Mouse (Mus musculus) thymus, postnatal 14 days (tissue): ENCODE measurements around the gene 4930402K13Rik.
A peak's percentile ranks its signal among the peaks of the same experiment; 100 is the strongest.
"Not testable (repeated sequence)": the region's sequence is repeated elsewhere in the genome, so short reads cannot be mapped to it uniquely, and the experiment has no call there.

ENCODE experiments used
- DNase-seq: peaks from one replicate; pipeline ENCODE4 v3.0.0; 2021

4930402K13Rik gene

DNA sequence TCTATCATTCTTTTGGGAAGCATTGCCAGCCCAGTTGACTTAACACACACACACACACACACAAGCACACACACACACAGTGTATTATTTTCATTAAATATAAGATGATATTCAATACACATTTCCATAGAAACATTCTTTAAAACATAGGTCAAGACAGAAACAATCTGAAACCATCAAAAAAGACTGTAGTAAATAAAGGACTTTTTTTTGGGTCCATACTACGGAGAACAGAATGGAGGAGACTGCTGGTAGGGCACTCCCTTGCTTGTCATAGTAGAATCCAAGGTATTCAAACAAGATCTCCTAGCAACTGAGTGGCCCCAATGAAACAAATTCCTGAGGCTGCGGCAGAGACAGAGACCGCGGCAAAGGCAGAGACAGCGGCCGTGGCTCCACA is at the start of gene 4930402K13Rik:
TSS of gene 4930402K13Rik (plus strand) at position 301 of the 400 bp plus-strand sequence.
- DNase-seq: no peak

DNA sequence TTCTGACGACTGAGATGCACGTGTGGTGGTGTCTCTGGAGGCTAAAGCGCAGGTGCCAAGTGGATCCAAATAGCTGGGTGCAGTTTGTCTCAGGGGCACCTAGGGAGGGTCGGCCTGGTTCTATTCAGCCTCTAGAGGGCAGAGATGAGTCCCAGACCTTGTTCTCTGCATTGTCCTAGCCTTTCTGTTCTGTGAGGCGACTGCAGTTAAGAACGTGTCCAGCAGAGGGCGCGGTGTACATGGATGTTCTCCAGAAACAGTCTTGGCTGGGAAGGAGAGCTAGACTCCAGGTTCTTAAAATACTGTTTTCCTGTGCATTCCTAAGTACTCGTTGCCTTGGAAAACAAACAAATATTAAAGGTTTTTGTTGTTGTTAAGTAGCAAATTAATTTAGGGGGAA is 43.4 kb upstream of the 4930402K13Rik start:
- peak; percentile 44 for DNase-seq

DNA sequence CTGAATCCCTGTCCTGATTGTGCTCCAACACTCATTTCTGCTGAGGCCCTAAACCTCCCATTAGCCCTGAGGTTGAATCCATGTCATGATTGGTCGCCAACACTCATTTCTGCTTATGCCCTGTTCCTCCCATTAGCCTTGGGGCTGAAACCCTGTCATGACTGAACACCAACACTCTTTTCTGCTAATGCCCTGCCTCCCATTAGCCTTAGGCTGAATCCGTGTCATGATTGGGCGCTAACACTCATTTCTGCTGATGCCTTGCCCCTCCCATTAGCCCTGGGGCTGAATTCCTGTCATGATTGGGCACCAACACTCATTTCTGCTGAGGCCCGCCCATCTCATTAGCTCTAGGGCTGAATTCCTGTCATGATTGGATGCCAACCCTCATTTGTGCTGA is 42.3 kb upstream of the 4930402K13Rik start:
- no peak for DNase-seq

- not testable (repeated sequence) for DNase-seq
These were observed 41.6 kb upstream of the 4930402K13Rik start, which contains the start of gene Fthl17f for GRCm38 (mm10) chrX:9062715-9063114. Gene Fthl17f, plus strand, starts transcription at chrX:9063015.

DNA sequence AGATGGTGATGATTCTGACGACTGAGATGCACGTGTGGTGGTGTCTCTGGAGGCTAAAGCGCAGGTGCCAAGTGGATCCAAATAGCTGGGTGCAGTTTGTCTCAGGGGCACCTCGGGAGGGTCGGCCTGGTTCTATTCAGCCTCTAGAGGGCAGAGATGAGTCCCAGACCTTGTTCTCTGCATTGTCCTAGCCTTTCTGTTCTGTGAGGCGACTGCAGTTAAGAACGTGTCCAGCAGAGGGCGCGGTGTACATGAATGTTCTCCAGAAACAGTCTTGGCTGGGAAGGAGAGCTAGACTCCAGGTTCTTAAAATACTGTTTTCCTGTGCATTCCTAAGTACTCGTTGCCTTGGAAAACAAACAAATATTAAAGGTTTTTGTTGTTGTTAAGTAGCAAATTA is 26.7 kb upstream of the 4930402K13Rik start:
- DNase-seq: peak; percentile 74

- DNase-seq: not testable (repeated sequence)
These were observed 9.3 kb upstream of the 4930402K13Rik start for GRCm38 (mm10) chrX:9095066-9095465.

DNA sequence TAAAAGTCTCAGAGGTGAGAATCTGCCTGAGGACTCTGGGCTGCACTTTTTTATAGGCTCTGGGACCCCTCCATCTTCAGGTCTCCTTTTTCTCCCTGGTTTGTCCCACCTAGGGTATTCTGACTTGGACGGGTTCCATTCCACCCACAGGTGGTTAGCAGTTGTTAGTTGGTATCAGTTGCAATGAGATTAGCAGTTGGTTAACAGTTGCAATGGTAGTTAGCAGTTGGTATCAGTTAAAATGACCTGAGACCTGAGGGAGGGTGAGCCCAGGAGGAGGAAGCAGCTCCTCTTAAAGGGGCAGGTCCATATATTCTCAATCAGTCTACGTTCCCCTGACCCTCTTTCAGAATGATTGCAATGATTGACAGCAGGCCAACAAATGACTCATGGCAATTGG is 6.0 kb downstream of the 4930402K13Rik start:
- DNase-seq: no peak

GRCm38 (mm10) chrX:9124928-9125327 is 20.6 kb downstream of the 4930402K13Rik start:
- no peak for DNase-seq

GRCm38 (mm10) chrX:9128317-9128831 is 24.0 kb downstream of the 4930402K13Rik start:
- DNase-seq: no peak

GRCm38 (mm10) chrX:9139290-9139948 is 35.1 kb downstream of the 4930402K13Rik start:
- DNase-seq: no peak

DNA sequence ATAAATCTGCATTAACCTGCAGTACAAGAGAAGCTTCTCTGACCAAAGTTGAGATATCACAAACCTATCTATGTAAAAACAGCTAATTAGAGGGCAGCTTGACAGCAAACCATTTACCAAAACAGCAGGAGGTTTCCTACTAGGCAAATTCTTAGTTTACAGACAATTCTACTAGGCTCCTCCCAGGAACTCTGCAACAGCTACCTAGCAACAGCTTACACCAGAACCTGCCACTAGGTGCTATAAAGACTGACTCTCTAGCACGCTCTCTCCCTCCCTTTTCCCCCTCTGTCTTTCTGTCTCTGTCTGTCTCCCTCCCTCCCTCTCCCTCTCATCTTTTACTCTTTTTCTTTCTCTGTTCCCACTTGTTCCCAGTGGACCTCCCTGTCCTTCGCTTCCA is 38.3 kb downstream of the 4930402K13Rik start:
- no peak for DNase-seq
